Mouse (Mus musculus) lung, embryonic 14.5 days (tissue): ENCODE results near the gene Nos3. TPM values are rescaled to one million over a fixed set of nuclear protein-coding genes. Genes with fewer than 3 reads are reported as not detected.
A peak's percentile ranks its signal among the peaks of the same experiment; 100 is the strongest.

Source experiments
- ATAC-seq: fragments of 200-750 bp; cut with Nextera tagmentation; 2 replicates; pipeline ENCODE4 v1.8.0; 2017; ENCODE audit warnings: mild to moderate bottlenecking, moderate TSS enrichment, moderate library complexity; ENCODE audit not compliant: insufficient read depth
- DNase-seq: peaks from one replicate; pipeline ENCODE4 v3.0.0-alpha.2; 2015
- H3K27ac ChIP-seq: fragments of 300-500 bp; sonication (generic); 2 replicates; pipeline ENCODE4 v1.5.1; 2014; ENCODE audit warnings: low read depth, mild to moderate bottlenecking, moderate library complexity
- H3K27me3 ChIP-seq: fragments of 300-500 bp; sonication (generic); 2 replicates; pipeline ENCODE4 v1.6.1; 2014; ENCODE audit warnings: low read length, control low read depth; ENCODE audit not compliant: insufficient read depth
- H3K36me3 ChIP-seq: fragments of 300-500 bp; sonication (generic); 2 replicates; pipeline ENCODE4 v1.6.1; 2014; ENCODE audit warnings: control low read depth; ENCODE audit not compliant: insufficient read depth
- H3K4me1 ChIP-seq: fragments of 300-500 bp; sonication (generic); 2 replicates; pipeline ENCODE4 v1.6.1; 2014; ENCODE audit warnings: antibody characterized with exemption, control low read depth; ENCODE audit not compliant: insufficient read depth
- H3K4me2 ChIP-seq: fragments of 300-500 bp; sonication (generic); 2 replicates; pipeline ENCODE4 v1.6.1; 2014; ENCODE audit warnings: mild to moderate bottlenecking
- H3K4me3 ChIP-seq: fragments of 300-500 bp; sonication (generic); 2 replicates; pipeline ENCODE4 v1.5.1; 2014; ENCODE audit warnings: low read depth, low read length
- H3K9ac ChIP-seq: fragments of 300-500 bp; sonication (generic); 2 replicates; pipeline ENCODE4 v1.6.1; 2014
- H3K9me3 ChIP-seq: fragments of 300-500 bp; sonication (generic); 2 replicates; pipeline ENCODE4 v1.6.1; 2016; ENCODE audit warnings: low read depth, low read length, control low read depth
- CTCF ChIP-seq: IDR thresholded peaks from 2 replicates; pipeline ENCODE4 v1.5.1; 2016; ENCODE audit warnings: antibody characterized with exemption, low read depth
- WGBS: fragments of 180-500 bp; shearing (Covaris S2); extraction: QIAGEN DNeasy Blood & Tissue Kit; methylation state at CpG from one replicate; pipeline ENCODE4 v1.1.7; 2014; 5-methylcytosine and 5-hydroxymethylcytosine counted together
- polyA plus RNA-seq: library from polyadenylated mRNA; unstranded; fragments of >200 nt; fragmentation: Nextera tagmentation; extraction: Ambion mirVana; gene quantifications from 2 replicates; pipeline ENCODE4 v1.2.1, GENCODE M21; 2014

The Nos3 gene
- polyA plus RNA-seq, 1 experiment from 2014 or later: 15.7 TPM

DNA sequence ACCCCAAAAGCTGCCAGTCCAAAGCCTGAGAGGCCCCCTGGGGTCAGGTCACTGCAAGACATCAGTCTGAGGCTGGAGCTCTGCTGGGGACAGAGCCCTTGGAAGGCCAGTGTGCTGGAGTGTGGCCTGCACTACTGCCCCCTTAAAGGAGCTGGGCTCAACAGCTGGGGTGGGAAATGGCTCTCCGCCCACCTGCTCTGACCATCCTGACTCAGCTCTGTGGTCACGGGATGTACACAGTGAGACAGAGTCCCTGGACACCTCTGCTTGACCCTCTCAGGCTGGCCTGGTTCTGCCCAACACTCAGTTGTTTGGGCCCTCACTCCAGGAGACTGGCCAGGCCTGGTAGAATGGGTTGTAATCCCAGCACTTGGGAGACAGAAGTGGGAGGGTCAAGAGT, 44.9 kb downstream of the Nos3 start:
- Histone ChIP-seq H3K27ac (no peak overlapping the region), H3K4me3 (no peak overlapping the region), H3K4me2 (no peak overlapping the region), H3K36me3 (peaks cover 26% of the 10 kb centered on the region; the same call in 1 of the 2 replicates), H3K4me1 (no peaks in the 10 kb centered on the region), H3K9me3 (no peaks in the 10 kb centered on the region), H3K9ac (no peak overlapping the region), H3K27me3 (0 out of 2 replicates have a peak, but pooled peaks cover 5% of the 10 kb centered on the region)
- DNase-seq (no peak), ATAC-seq (no peak)
- 73% methylated on average over 2 of the region's 2 CpGs for WGBS
- TF ChIP-seq CTCF: no peak

DNA sequence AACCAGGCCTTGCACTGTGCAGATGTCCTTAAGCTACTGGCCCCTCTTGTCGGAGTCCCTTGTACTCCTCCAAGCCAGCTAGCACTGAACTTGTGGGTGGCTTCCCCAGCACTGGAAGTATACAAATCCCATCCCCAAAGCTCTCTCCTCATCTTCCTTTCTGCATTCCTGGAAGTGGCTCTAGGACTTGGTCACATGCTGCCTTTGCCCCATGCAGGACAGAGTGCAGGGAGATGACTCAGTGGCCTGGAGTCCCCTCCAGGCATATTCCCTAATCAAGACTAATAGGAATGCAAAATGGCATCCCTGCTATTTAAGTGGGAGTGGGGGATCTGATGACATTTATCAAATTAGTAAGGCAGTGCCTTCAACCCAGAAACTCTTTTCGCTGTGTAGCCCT, 47.5 kb downstream of the Nos3 start:
- 85% methylated on average over 2 of the region's 2 CpGs for WGBS
- no peak for DNase-seq
- no peak overlapping the region for H3K27ac ChIP-seq
- no peaks in the 10 kb centered on the region for H3K4me1 ChIP-seq
- no peak overlapping the region for H3K9ac ChIP-seq
- H3K4me3 ChIP-seq: no peak overlapping the region
- TF ChIP-seq CTCF: no peak
- peaks cover 15% of the 10 kb centered on the region; the same call in 1 of the 2 replicates for H3K36me3 ChIP-seq
- H3K27me3 ChIP-seq: 0 out of 2 replicates have a peak, but pooled peaks cover 5% of the 10 kb centered on the region
- ATAC-seq: no peak
- no peaks in the 10 kb centered on the region for H3K9me3 ChIP-seq
- no peak overlapping the region for H3K4me2 ChIP-seq

DNA sequence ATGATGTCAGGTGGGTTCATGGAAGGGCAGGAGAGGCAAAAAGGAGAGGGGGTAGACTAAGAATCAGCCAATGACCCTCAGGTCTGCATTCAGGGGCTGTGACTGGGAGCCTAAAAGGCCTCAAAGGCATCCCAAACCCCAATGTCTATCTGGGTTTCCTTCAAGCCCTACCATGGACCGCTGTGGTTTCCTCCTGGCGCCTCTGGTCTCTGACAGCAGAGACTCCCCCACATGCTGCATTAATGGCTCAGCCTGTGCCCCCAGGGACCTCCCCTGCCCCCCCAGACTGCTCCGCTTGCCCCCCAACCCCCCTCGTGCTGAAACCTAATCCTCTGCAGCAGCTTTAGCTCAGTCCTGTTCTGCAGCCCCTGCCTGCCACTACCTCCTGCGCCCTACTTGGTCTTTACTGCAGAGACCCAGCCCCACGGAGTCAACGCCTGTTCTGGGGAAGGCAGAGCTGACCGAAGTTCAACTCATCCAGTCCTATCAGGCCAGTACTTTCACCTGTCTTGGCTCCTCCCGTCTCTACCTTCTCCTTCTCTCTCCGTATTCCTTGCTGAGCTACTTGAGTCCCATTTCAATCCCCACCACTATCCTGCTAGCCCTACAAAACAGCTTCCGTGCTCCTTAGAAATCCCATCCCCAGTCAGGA, 48.6 kb downstream of the Nos3 start, which contains the start of gene Asic3:
Gene Asic3 (plus strand): TSS at position 351 of the 652 bp plus-strand sequence.
- no peak for DNase-seq
- no peak for ATAC-seq
- TF ChIP-seq CTCF: no peak
- 38% methylated on average over 11 of the region's 11 CpGs for WGBS
- Histone ChIP-seq H3K27ac (no peak within 1 kb of the TSS), H3K4me1 (no peaks in the 10 kb centered on the region), H3K9me3 (no peaks in the 10 kb centered on the region), H3K9ac (no peak within 1 kb of the TSS), H3K27me3 (0 out of 2 replicates have a peak, but pooled peaks cover 5% of the 10 kb centered on the region), H3K4me2 (no peak within 1 kb of the TSS), H3K4me3 (no peak within 1 kb of the TSS), H3K36me3 (peaks cover 9% of the 10 kb centered on the region; the same call in 1 of the 2 replicates)

DNA sequence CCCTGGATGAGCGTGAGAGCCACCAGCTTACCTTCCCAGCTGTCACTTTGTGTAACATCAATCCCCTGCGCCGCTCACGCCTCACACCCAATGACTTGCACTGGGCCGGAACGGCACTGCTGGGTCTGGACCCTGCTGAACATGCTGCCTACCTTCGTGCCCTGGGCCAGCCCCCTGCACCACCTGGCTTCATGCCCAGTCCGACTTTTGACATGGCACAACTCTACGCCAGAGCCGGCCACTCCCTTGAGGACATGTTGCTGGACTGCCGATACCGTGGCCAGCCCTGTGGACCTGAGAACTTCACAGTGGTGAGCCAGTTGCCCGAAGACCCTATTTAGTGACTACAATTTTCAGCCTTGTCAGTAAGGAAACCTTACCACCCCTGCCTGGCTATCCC, 49.3 kb downstream of the Nos3 start:
- WGBS: 73% methylated on average over 13 of the region's 13 CpGs
- no peak overlapping the region for H3K27ac ChIP-seq

DNA sequence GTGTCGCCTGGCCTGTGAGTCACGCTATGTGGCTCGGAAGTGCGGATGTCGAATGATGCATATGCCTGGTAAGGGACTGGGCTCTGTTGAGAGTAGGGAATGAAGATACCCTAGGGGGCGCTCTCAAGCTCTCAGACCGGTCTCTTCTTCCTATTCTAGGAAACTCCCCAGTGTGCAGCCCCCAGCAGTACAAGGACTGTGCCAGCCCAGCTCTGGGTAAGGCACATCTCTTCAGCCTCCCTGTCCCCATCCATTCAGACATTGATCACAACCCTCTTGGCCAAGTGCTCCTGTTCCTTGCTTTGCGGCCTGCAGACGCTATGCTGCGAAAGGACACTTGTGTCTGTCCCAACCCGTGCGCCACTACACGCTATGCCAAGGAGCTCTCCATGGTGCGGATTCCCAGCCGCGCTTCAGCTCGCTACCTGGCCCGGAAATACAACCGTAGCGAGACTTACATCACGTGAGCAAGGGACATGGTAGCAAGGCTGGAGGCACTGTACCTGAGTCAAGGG, 51.7 kb downstream of the Nos3 start:
- 0 out of 2 replicates have a peak, but pooled peaks cover 5% of the 10 kb centered on the region for H3K27me3 ChIP-seq
- no peaks in the 10 kb centered on the region for H3K9me3 ChIP-seq
- ATAC-seq: peak; percentile 69
- peak; percentile 67 for TF ChIP-seq CTCF
- DNase-seq: peak; percentile 86
- H3K27ac ChIP-seq: no peak overlapping the region
- no peak overlapping the region for H3K9ac ChIP-seq
- 3% methylated on average over 21 of the region's 21 CpGs for WGBS
- H3K4me2 ChIP-seq: 0 out of 2 replicates have a peak overlapping the region, but pooled peaks have one; percentile 27
- no peak overlapping the region for H3K4me3 ChIP-seq
- H3K4me1 ChIP-seq: no peaks in the 10 kb centered on the region
- peaks cover 13% of the 10 kb centered on the region; the same call in 1 of the 2 replicates for H3K36me3 ChIP-seq

More for the DNA sequence above, 49.3 kb downstream of the Nos3 start:
- no peak for TF ChIP-seq CTCF
- Histone ChIP-seq H3K9ac (no peak overlapping the region), H3K36me3 (0 out of 2 replicates have a peak, but pooled peaks cover 5% of the 10 kb centered on the region), H3K4me3 (no peak overlapping the region), H3K4me1 (no peaks in the 10 kb centered on the region), H3K27me3 (0 out of 2 replicates have a peak, but pooled peaks cover 5% of the 10 kb centered on the region), H3K4me2 (no peak overlapping the region), H3K9me3 (no peaks in the 10 kb centered on the region)
- DNase-seq (no peak), ATAC-seq (no peak)

DNA sequence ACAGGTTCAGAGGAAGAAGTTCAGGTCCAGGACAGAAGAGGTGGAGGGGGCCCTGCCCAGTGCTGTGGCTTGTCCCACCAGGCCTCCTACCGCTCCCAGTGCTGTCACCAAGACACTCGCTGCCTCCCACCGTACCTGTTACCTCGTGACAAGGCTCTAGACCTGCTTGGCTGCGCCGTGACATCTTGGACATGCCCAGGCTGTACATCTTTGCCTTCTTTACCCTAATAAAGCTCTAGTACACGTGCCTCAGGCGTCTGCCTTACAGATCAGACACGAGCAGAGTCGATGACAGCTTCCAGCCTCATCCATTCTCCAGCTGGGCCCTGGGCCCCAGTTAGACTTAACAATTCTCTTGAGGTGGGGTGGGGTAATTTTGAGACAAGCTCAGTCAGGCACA, 53.0 kb downstream of the Nos3 start:
- Histone ChIP-seq H3K9ac (no peak overlapping the region), H3K4me2 (no peak overlapping the region), H3K36me3 (peaks cover 17% of the 10 kb centered on the region; the same call in 1 of the 2 replicates), H3K4me3 (no peak overlapping the region), H3K27ac (no peak overlapping the region), H3K27me3 (0 out of 2 replicates have a peak, but pooled peaks cover 5% of the 10 kb centered on the region), H3K9me3 (no peaks in the 10 kb centered on the region), H3K4me1 (no peaks in the 10 kb centered on the region)
- 87% methylated on average over 10 of the region's 10 CpGs for WGBS
- ATAC-seq (no peak), DNase-seq (no peak)
- no peak for TF ChIP-seq CTCF

DNA sequence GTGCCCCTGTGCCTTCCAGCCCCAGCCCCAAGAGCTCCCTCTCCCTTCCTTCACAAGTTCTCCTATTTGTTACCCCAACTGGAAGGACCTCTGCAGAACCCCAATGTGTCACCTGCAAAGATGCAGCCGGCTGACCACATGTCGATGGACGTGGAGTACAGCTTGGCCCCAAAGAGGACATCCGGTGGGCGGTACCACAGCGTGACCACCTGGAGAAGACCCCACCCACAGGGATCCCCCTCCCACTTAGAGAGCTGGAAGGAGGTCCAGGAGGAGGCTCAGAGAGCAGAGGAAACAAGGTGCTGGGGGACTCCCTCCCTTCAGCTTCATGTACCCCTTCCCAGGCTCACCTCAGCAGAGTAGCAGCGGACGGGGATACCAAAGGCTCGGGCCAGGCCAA, 55.8 kb downstream of the Nos3 start:
- ATAC-seq (no peak), DNase-seq (no peak)
- no peak for TF ChIP-seq CTCF
- Histone ChIP-seq H3K36me3 (peaks cover 17% of the 10 kb centered on the region; the same call in 1 of the 2 replicates), H3K4me2 (no peak overlapping the region), H3K9me3 (no peaks in the 10 kb centered on the region), H3K27me3 (no peaks in the 10 kb centered on the region), H3K4me3 (no peak overlapping the region), H3K4me1 (no peaks in the 10 kb centered on the region), H3K9ac (no peak overlapping the region), H3K27ac (no peak overlapping the region)
- WGBS: 83% methylated on average over 9 of the region's 9 CpGs
